Mouse (Mus musculus): ENCODE results near the gene Spon1.

The Spon1 gene

GRCm38 (mm10) chr7:114086021-114086710, 320.4 kb downstream of the Spon1 start:
- no peak for DNase-seq (ENCODE audit: low spot score in 2 of 2)

GRCm38 (mm10) chr7:114087341-114087740, 321.5 kb downstream of the Spon1 start:
- no peak for DNase-seq (ENCODE audit: low spot score in 2 of 2)

DNA sequence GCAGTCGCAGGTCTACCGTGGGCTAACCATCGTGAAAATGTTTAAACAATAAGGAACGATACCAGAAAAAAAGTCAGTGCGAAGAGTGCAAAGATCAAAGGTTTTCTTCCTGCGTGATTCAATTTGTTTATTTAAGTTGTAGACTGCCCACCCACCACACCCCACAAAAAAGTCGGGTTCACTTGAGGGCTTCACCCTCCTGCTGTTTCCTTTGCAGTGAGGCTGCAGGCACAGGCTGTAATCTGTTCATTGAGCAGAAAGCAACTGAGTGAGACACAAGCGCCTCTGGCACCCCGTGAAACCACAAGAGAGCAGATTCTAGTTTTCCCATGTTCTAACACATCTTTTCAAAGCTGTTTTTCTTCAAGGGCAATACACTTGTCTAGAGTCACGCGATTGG, 322.2 kb downstream of the Spon1 start:
- no peak for DNase-seq (ENCODE audit: low spot score in 2 of 2)

DNA sequence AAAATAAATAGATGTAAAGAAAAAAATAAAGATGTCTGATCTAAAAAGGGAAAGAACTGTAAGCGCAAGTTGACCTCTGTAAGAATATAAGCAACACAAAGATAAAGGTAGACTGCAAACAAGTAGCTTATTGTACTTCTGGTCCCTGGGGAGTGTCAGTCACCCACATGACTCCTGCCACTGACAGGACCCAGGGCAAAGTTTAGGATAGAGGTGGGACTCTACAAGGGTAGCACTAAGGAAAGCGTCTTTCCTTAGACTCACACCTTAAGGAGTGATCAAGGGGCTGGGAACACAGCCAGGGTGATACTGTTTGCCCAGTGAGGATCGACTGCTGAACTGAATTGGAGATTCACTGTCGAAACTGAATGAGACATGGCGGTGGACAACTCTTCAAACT, 323.1 kb downstream of the Spon1 start:
- DNase-seq (ENCODE audit: low spot score in 2 of 2), result no peak

DNA sequence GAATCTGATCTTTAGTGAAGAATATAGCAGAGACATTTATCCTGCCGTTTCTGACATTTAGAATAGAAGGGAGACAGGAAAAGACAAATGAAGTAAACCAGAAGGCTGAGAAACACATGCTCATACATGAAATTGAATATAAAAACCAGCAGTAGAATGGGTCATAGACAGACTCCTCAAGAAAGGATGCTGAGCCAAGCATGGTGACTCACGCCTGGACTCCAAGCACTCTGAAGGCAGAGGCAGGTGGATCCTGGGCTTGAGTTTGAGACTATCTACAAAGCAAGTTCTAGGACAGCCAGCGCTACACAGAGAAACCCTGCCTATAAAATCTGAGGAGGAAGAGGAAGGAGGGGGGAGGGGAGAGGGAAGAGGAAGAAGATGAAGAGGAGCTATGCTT, 324.4 kb downstream of the Spon1 start:
- DNase-seq (ENCODE audit: low spot score in 2 of 2), result no peak

DNA sequence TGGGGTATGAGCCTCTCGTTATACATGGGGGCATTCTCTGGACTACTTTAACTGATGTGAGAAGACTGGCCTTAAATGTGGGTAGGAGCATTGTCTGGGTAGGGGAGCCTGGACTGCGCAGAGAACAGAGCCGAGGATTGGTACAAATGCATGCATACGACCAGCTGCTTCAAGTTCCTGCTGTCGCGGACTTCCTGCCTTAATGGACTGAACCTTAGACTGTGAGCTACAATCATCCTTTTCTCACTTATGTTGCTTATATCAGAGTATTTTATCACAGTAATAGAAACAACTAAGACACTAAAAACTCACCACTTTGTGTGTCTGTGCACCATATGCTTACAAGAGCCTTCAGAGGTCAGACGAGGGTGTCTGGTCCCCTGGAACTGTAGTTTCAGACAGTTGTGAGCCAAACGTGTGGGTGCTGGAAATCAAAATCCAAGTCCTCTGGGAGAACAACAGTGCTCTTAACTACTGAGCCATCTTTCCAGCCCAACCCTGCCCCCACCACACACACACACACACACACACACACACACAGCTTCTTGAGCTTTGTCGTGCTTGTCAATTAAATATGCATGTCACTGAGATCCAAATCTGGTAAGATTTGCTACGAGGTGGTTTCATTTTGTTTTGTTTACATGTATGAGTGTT, 325.2 kb downstream of the Spon1 start:
- DNase-seq (ENCODE audit: low spot score in 2 of 2), result no peak
